Mouse (Mus musculus) thymus, postnatal 4 days (tissue): ENCODE data around the gene Acvr1b.

Source experiments
- DNase-seq: peaks from one replicate; pipeline ENCODE4 v3.0.0; 2021

Acvr1b gene

DNA sequence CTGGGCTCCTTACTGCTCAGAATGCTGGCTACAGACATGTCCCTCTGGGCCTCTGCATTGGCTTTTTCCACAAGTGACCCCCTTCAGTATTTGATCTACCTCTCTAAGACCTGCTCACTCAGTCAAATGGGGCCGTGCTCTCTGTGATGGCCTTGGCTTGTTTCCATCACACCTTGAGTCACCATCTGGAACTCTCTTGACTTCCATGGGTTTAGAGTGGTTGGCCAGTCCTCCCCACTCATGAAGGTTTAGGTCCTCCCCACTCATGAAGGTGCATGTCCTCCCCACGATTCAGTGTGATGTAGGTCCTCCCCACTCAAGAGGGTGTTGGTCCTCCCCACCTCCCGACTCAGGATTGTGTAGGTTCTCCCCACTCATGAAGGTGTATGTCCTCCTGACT, 59.3 kb downstream of the Acvr1b start:
- DNase-seq: peak; percentile 20

DNA sequence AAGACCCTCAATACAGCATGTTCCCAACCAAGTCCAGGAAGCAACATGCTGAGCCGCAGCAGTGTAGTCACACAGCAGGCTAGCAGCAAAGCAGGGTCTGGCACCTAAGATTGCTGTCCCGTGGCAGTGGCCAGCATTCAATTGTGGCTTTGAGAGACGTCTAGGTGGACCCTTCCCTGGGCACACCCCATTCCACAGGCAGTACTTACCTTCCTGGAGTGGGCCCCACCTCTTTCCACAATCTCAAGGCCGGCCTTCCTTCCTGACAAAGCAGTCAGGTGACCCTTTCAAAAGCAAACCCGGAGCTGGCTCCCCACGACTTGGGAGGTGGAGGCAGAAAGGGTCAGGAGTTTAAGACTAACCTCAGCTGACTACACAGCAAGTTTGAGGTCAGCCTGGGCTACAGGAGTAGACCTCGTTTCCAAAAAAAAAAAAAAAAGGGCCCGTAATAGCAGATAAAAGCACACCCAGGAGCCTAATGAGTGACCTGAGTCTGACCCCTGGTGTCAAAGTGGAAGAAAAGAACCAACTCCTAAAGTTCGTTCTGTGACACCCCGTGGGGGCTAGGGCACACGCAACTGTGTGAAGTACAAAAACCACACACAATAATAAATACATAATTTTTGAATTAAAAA, 59.9 kb downstream of the Acvr1b start:
- peak; percentile 25 for DNase-seq

DNA sequence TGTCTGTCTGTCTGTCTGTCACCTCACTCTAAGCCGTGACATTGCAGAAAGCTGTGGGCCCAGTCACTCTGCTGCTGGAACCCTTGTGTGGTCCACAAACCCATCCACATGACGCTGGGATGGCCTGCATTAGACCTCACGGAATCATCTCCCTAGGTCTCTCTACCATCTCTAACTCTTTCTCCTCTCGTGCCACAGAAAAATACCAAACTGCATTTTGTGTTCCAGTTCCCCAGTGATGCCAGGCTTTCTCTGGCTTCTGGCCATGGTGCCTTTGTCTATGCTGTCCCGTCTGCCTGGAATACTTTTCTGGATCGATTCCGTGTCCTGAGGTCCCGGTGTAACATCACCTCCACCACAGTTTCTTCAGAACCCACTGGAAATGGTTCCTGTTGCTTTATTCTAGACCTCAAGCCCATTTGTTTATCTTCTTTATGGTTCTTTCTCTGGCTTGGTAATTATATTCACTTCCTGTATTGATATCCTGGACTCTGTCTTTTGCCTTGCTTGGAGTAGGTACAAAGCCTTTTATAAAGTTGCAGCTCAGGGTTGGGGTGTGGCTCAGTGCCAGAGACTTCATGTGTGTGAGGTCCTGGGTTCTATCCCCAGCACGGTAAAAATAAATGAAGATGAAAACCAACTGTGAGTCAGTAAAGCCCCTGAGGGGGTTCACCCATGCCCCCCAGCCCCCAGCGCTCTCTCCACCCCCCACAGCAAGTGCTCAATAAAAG, 60.9 kb downstream of the Acvr1b start:
- peak; percentile 29 for DNase-seq

DNA sequence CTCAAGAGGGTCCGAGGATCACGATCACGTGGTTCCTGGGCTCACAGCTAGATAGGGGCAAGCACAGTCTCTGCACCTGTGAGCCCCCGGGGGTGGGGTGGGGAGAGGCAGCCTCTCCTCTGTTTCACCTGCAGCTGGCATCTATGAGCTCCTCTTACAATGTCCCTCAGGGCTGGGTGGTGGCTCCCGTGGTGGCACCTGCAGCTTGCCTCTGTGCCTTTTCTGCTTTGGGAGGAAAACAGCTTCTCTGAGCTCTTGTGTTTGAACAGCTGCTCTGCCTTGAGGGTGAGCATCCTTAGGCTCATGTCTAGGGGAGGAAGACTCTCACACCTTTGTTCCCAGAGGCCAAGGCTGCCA, 61.5 kb downstream of the Acvr1b start:
- DNase-seq: peak; percentile 88

DNA sequence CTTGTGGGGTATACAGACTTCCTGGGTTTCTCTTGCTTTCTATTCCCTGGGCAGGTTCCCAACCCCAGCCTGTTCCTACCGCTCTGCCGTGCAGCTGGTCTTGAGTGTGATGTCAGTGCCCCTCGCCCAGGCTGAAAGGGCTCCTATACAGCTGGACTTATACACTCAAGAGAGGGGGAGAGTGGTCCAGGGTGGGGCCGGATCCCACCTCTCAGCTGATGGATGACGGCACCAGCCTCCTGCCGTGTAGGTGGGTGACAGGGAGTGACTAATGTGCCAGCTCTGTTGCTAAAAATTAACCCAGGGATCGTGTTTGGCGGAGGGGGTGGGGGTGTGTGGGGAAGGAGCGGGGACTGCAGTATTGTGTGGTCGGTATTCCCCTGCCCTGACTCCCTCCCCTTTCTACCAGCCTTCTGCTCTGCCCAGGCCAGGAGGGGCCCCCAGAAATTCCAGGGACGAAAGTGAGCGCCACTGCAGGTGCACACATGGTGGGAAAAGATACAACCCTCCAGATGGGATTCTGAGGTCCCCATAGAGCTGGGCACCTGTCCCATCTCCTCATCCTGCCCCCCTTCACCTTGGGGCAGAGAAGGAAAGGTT, 62.0 kb downstream of the Acvr1b start:
- no peak for DNase-seq

DNA sequence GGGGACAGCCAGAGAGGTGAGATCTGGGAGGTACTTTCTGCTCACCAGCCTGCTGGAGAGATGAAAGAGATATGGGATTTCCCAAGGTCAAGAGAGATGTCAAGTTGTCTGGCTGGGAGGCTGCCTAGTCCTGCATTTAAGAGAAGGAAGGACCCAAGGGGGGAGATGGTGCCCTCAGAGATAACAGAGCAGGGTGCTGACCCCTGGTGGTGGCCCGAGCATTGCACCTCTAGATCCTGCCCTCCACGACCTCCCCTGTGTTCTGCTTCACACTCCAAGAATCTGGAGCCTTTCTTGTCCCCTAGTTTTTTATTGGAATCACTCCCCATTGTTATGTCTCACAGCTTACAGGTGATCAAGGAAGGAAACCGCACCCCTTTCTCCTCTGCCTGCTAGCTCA, 63.0 kb downstream of the Acvr1b start:
- DNase-seq: peak; percentile 91

DNA sequence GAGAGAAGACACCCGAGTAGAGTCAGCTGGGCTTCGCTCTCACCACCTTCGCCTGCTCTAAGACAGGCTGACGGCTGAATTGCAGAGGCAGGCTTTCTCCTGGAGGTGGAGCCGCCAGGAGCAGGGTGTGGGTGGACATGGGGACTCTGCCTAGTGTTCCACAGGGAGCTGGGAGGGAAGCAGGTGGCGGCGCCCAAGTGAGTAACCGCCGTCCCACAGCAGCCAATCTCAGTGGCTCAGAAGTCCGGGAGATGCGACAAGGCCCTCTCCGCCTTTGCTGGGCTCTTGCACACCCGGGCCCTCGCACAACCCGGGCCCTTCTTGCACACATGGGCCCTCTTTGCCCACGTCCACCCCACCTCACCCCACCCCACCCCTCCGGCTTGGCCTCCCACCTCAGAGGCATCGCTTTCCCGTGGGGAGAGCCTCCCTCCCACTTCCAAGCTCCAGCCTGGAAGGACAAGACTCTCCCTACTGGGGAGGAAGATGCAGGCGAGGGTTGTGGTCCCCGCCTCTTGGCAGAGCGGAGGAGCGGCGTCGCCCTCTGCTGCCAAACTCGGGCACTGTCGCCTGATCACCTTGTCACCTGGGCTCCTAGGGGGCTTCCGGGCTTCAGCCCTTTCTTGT, 65.1 kb downstream of the Acvr1b start:
- peak; percentile 92 for DNase-seq

DNA sequence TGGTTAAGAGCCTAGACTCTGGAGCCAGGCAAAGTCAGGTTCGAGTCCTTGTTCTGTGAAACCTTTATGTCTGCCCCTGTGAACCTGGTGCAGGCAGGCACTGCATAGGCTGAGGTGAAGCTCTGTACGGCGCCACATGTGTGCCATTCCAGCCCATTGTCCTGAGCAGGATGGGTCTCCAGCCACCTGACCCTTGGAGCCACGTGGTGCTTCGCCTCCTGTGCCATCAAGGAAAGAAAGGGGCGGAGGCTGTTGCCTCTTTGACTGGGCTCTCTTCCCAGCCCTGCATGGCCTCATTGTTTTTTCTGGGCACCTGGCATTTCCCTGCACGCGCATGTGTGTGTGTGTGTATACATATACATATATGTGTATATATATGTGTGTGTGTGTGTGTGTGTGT, 66.0 kb downstream of the Acvr1b start:
- peak; percentile 24 for DNase-seq

DNA sequence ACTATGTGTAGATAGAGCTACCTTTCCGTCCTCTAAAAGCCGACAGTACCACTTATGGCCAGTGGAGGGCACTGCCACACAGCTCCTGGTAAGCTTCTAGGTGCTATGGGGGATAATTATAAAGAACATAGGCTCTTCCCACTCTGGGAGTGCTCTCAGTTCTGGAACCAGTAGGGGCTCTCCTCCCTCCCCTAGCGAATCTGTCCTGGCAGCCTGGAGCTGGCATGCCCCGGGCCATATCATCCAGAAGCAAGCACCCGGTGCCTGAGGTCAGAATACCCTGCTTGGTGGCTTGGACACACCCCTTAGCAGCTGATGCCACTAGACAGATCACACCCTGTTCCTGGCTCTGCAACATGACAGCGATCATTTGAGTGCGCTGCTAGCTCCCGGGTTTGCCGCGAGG, 66.9 kb downstream of the Acvr1b start:
- peak; percentile 91 for DNase-seq

DNA sequence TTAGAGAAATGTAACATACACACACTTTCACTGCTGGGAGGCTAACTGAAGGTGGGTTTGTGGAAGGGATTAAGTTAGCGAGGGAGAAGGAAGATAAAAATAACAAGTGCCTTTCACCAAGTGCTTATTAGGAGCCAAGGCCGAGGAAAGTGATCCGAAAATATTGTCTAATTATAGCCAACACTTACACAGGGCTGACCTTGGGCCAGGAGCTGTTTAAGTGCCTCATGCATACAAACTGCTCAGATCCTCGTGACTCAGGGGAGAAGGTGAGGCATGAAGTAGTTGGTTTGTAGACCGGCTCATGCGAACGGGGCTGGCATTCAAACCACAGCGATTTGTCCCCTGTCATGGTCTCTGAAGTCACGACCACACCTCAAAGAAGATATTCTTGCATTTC, 67.4 kb downstream of the Acvr1b start:
- DNase-seq: peak; percentile 16

DNA sequence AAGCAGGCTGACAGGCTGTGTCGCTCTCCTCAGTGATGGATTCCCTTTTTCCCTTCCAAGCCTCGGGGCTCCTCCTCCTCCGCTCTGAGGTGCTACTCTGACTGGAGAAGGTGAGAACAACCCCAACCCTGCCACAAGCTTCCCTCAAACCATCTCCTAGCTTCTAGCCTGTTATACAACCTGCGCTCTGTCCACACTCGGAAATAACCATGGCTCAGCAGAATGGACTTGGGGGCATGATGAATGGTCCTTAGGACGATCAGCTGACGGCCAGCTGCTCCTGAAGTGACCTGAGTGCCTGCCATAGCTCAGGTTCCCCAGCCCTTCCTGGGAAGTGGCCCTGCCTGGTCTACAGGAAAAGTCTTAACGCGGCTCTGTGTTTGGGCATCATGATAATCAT, 68.0 kb downstream of the Acvr1b start:
- DNase-seq: no peak

DNA sequence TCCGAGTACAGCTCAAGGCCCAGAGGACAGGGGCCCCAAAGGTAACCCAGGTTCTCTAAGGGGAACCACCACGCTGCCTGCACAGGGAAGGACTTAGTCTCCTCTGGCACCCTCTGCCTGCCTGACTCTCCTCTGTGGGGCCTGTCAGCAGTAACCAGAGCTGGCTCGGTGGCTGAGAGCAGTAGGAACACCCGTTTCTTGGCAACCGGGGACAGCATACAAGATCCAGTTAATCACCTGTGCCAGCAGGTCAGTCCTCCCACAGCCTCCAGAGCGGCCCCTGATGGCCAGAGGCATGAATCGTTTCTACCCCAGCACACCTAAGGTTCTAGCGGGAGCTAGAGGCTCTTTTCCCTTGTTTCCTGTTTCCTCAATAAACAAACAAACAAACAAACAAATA, 68.8 kb downstream of the Acvr1b start:
- DNase-seq: peak; percentile 66

DNA sequence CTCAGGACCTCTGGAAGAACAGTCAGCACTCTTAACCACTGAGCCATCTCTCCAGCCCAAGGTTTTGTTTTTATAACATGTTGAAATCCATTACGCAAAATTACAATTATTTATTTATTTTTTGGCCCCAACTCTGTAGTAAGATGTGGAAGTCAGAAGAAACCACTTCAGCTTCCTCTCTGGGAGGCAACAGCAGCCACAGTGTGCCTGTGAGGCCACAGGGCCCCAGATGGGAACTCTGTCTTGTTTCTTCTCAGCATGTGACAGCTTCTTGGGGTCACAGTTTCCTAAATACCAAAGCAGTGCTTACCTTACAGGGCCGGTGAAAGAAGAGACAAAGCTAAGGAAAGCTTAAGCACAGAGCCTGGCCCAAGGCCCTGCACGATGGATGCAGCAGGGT, 70.1 kb downstream of the Acvr1b start:
- peak; percentile 9 for DNase-seq

DNA sequence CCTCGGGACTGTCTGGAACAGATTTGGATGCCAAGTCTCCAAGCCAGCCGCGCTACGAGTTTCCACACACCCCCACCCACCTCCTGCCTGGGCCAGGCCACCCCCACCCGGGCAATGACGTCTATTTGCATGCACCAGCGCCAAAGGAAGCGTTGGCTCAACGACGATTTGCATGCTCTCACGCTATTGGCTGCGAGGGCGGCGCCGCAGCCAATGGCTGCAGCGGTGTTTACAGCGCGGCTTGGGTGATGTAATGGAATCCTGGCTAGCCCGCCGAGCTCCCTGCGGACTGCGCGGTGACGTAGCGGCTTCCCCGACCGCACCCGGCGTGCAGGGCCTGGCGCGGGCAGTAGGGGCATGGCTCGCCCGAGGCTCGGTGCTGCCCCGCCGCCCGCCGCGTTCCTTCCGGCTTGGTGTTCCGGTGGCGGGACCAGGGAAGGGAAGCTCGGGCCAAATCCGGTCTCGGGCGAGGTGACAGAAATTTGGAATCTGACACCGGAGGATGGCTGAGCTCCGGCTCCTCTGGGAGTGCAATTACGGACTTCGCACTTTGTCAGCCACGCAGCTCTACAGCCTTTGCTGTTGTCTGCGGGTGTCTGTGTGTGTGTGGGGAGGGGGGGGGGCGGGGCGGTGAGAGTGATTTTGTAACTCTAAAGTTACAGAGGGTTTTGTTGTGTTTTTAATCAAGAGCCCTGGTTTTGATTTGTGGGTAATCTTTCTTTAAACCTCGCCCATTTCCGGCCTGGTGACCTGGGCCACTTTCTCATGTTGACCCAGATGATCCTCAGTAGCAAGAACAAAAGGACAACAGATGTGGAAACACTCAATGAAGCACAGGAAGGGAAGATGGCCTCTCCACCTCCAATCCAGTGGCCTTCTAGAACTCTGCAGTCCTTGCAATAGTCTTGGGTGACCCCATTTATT, 72.6 kb downstream of the Acvr1b start:
- DNase-seq: peak; percentile 93

DNA sequence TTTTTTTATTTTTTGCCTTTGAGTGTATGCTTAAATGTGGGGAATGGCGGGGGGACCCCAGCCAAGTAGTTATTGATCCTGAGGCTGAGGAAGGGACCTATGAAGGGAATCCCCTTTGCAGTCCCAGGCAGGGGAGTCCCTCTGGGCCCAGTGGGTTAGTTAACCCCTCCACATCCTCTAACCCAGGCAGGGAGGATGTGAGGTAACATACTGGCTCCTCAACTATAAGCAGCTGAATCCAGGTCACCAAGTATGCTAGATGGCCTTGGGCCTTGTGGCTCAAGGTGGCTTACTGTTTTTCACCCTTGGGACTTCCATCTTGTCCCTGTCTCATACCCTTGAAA, 73.3 kb downstream of the Acvr1b start:
- peak; percentile 28 for DNase-seq

DNA sequence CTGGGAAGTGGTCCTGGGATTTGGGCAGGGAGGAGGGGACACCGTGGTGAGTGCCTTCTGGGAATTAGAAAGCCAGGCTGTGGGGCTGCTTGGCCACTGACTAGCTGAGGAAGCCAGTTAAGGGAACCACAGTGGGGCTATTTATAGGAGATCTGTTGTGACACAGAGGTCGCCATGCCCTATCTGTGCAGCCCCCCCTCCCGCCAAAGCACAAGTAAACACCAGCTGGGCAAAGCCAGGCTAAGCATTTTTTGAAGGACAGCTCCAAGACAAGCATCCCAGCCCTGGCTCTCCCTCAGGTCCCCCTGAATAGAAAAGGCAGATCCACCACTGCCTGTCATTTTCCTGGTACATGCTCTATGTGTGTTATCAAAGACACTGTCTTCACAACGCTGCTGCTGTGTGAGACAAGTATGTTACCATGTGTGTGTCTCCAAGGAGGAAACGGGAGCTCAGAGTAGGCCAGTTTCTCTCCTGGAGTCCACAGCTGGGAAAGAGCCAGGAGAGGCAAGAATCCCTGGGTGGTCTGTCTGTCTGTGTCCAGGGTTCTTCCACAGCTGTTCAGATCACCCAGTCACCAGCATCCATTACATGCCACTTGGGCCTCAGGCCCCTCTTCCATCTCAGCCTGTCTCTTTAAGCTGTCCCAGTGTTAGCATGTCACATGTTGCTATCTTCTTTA, 74.3 kb downstream of the Acvr1b start:
- DNase-seq: peak; percentile 19

DNA sequence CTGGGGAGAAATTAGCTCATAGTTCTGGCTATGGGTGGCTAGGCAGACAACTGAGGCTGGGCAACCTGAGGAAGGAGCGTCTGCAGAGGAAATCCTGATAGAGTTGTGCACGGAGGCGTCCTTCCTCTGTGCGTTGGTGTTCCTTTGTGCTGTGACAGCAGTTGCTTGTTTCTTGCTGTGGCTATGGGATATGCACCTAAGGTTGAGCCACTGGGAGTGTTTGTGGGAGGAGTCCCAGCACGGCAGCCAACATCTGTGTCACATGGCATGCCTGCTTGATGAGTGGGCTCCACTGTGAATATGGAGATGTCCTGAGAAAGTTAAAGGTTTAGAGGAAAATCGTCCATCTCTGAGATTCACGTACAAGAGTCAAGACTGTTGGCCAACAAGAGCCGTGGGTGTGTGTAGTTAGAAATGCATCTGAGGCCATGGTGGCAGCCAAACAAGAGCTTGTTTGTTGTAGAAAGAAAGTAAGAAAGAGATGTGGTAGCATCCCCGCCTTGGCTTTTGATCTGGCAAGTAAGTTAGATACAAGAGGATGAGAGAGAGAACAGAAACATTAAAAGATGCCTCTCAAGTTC, 76.4 kb downstream of the Acvr1b start:
- peak; percentile 34 for DNase-seq

DNA sequence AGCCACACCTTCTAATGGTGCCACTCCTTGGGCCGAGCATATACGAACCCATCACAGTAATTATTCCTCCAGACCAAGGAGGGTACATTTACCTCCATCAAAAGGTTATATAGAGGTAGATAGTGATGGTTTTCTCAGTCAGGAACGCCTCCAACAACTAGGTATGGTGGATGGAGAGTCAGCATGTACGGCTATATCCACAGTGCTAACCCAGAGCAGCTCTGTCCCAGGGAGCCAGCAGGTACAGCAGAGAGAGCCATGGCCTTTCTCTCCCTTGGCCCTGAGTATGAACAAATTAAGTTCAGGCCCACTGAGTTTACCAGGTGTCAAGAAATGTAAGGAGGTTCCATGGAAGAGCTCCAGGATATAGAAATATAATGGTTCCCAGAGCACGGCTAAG, 78.1 kb downstream of the Acvr1b start:
- DNase-seq: no peak

DNA sequence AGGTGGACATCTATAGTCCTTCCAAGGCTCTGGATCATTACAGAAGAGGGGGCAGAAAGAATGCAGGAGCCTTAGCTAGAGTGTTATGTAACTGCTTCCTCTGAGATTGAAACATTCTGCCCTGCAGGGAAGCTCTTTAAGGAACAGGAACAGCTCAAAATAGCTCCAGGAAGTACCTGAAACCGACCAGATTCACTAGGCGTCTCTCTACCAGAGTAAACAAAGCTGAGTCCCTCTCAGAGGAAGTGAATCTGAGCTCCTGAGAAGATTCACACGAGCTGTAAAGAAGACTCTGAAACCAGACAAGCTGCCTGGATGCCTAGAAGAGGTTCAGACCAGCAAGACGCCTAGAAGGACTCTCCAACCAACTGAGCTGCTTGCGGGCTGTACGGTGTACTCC, 78.7 kb downstream of the Acvr1b start:
- no peak for DNase-seq

DNA sequence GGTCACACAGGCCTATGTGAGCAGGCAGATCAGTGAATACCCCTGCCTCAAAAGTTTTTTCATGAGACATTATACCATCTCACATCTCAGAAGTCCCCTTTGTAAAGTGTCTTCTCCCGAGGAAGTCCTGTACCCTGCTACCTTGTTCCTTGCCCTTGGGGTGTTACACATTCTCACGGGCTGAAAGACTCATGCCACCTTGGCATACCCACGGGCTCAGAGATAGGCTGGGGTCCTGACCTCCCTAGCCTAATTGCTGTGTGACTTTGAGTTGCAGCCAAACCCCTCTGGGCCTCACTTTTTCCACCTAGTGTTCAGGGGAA, 79.7 kb downstream of the Acvr1b start:
- DNase-seq: no peak

DNA sequence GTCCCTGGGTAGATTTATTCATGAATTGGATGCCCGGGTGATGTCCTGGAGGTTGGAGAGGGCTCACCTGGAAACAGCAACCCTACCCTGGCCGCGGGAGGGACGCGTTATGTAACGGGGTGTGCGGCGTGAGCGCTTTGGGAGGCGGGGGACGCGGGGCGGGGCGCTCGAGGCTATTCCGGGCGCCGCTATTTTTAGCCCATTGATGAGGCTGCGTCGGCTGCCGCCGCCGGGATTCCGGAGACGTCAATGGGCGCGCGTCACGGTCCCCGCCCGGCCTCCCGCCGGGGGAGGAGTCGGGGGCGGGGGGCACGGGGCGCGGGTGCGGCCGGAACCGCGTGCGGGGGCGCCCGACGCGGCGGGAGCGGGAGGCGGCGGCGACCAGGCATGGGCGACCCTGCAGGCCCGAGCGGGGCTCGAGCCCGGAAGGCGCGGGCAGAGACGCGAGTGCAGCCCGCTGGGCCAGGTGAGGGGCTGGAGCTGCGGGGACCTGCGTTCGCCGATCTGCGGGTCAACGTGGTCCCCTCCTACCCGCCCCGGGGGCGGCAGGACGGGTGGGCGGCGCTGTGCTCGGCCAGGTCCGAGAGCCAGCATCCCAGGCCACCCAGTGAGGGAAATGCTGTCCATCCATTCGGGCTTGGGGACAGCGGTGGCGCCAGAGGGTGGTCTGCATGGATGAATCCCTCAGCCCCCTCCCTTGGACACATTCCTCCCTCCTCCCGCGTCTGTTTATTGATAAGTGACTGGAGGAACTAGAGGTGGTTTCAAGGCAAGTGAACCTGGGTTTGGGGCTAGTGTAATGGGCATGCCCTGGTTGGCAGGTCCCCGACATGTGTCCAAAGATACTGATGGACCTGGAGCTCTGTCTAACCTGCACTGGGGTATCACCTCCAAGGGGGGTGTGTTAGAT, 80.3 kb downstream of the Acvr1b start, which contains the start of gene Nr4a1:
TSS of gene Nr4a1 (plus strand) at position 384 of the 910 bp plus-strand sequence.
- peak; percentile 78 for DNase-seq
